Mouse (Mus musculus) splenic B cell, adult 2 months (primary cell): ENCODE data around the gene Mllt11.

Experiments
- DNase-seq: peaks from one replicate; pipeline ENCODE4 v3.0.0-alpha.2; 2011; ENCODE audit warnings: low read depth, low spot score
- H3K27me3 ChIP-seq: 2 replicates; pipeline ENCODE4 v1.6.1; 2012; ENCODE audit warnings: mild to moderate bottlenecking, low read length, moderate library complexity, mixed read lengths; ENCODE audit not compliant: control insufficient read depth, poor library complexity, insufficient read depth, severe bottlenecking
- H3K36me3 ChIP-seq: 2 replicates; pipeline ENCODE4 v1.6.1; 2012; ENCODE audit warnings: mild to moderate bottlenecking, low read length, moderate library complexity, mixed read lengths; ENCODE audit not compliant: control insufficient read depth, poor library complexity, insufficient read depth, severe bottlenecking

The Mllt11 gene

DNA sequence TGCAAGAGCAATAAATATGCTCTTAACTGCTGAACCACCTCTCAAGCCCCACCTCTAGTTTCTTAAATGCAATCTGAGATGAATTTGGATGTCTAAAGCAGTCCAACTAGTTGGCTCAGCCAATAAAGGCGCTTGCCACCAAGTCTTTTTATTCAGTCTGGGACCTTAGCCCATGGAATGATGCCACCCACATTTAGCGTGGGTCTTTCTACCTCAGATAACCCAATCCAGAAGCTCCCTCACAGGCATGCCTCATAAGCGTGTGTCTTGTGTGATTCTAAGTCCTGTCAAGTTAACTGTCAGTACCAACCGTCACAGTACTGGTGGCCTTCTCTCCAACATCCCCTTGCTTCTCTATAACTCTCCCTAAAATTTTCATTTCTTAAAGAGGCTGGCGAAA is 53.0 kb downstream of the Mllt11 start:
- Histone ChIP-seq H3K36me3 (no peaks in the 10 kb centered on the region; the same call in 1 of the 2 replicates), H3K27me3 (no peaks in the 10 kb centered on the region)
- no peak for DNase-seq

- DNase-seq, result no peak
- H3K27me3 ChIP-seq, result peaks cover 3% of the 10 kb centered on the region; the same call in 1 of the 2 replicates
- no peaks in the 10 kb centered on the region for H3K36me3 ChIP-seq
Observed at GRCm38 (mm10) chr3:95177583-95177982, 54.4 kb downstream of the Mllt11 start.

- DNase-seq, result no peak
- H3K36me3 ChIP-seq, result no peaks in the 10 kb centered on the region
Observed at GRCm38 (mm10) chr3:95176500-95176899, 55.5 kb downstream of the Mllt11 start.

GRCm38 (mm10) chr3:95174011-95174592 is 57.9 kb downstream of the Mllt11 start:
- peak; percentile 88 for DNase-seq
- no peaks in the 10 kb centered on the region for H3K36me3 ChIP-seq
- H3K27me3 ChIP-seq, result peaks cover 3% of the 10 kb centered on the region

More at GRCm38 (mm10) chr3:95176500-95176899, 55.5 kb downstream of the Mllt11 start:
- peaks cover 3% of the 10 kb centered on the region for H3K27me3 ChIP-seq

DNA sequence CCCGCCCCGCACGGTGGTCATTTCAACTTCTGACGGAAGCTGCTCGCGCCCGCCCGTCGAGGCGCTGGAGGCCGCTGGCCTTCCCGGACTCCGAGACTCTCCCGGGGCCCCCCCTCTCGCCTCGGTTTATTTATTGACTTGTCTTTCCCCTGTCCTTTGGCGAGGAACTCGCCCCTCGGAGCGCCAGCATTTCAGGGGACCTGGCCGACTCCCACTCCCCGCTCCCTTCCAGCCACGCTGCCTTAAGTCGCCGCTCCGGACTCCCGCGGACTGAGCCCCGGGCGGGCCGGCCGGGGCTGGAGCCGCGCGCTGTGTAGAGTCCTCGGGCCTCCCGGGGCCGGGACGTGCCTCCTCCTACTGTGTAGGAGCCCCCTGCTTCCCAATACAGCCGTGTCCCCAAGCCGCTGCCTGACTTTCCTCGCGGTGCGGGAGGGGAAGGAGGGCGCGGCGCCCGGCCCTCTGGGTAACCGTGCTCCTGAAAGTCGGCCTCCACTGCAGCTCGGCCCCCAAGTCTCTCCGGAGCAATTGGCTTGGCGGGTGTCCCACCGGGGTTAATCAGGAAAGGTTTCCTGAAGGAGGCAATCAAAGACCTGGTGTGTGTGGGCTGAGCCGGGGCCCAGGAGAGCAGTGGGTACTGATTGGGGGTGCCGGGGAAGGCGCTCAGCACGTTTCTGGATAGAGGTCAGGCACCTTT is 58.6 kb downstream of the Mllt11 start:
- Histone ChIP-seq H3K27me3 (peaks cover 3% of the 10 kb centered on the region), H3K36me3 (no peaks in the 10 kb centered on the region)
- peak; percentile 17 for DNase-seq

DNA sequence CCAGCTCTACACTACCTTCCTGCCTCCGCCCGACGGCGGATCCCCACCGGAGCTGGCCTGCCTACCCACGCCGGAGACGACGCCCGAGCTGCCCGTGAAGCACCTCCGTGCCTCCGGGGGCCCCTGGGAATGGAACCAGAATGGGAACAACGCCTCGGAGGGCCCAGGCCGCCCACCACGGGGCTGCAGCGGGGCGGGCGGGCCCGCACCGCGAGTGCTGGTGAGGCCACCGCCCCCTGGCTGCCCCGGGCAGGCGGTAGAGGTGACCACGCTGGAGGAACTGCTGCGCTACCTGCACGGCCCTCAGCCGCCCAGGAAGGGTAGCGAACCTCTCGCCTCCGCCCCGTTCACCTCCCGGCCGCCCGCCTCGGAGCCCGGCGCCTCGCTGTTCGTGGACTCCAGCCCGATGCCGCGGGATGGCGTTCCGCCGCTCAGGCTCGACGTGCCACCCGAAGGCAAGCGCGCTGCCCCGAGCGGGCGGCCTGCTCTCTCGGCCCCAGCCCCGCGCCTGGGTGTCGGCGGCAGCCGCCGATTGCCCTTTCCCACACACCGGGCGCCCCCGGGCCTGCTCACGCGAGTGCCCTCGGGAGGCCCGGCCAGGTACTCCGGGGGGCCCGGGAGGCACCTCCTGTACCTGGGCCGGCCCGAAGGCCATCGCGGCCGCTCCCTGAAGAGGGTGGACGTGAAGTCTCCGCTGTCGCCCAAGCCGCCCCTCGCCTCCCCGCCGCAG is 59.3 kb downstream of the Mllt11 start:
- DNase-seq, result no peak
- Histone ChIP-seq H3K27me3 (peaks cover 3% of the 10 kb centered on the region), H3K36me3 (no peaks in the 10 kb centered on the region)

- peaks cover 3% of the 10 kb centered on the region for H3K27me3 ChIP-seq
- no peaks in the 10 kb centered on the region for H3K36me3 ChIP-seq
- no peak for DNase-seq
Observed at GRCm38 (mm10) chr3:95171105-95171504, 60.9 kb downstream of the Mllt11 start.

DNA sequence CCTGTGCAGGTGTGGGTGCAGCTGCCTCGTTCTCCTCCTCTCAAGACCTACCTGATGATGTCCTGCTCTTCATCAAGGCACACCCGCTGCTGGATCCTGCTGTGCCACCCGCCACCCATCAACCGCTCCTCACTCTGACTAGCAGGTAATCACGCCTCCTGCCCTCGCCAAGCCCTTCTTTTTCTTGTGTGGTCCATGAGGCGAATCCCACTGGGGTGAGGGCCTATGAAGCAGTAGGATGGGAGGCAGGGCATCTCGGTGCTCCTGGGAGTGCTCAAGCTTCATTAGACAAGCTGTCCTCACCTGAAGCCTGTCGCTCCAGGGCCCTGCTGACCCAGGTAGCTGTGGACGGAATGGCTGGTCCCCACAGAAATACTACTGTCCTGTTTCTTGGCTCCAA is 62.0 kb downstream of the Mllt11 start:
- peaks cover 3% of the 10 kb centered on the region for H3K27me3 ChIP-seq
- H3K36me3 ChIP-seq, result no peaks in the 10 kb centered on the region
- no peak for DNase-seq
